Mouse (Mus musculus) forelimb bud, embryonic 11.5 days (tissue): ENCODE measurements at regions not wholly inside any gene's neighbourhood (a gene's known extent, or its start where the extent isn't known, plus 50 kb on each side); places are given as distances from the start of the nearest gene placed in this dataset.

Source experiments
- DNase-seq: peaks from one replicate; pipeline ENCODE4 v3.0.0-alpha.2; 2012; ENCODE audit warnings: low read depth, low spot score

- DNase-seq, result peak; percentile 76
Measured at GRCm38 (mm10) chr4:106225184-106225862, 90.7 kb upstream of the Usp24 start.

GRCm38 (mm10) chr4:106227428-106227827 lies 88.6 kb upstream of the Usp24 start:
- peak; percentile 39 for DNase-seq

GRCm38 (mm10) chr4:106228534-106228933 lies 87.5 kb upstream of the Usp24 start:
- DNase-seq, result peak; percentile 82

- no peak for DNase-seq
Measured at GRCm38 (mm10) chr4:106229526-106229925, 86.5 kb upstream of the Usp24 start.

- no peak for DNase-seq
Measured at GRCm38 (mm10) chr4:106232499-106232970, 83.5 kb upstream of the Usp24 start.

- DNase-seq, result no peak
Measured at GRCm38 (mm10) chr4:106244384-106244819, 71.6 kb upstream of the Usp24 start.

- DNase-seq, result no peak
Measured at GRCm38 (mm10) chr4:106244826-106245510, 71.0 kb upstream of the Usp24 start.

GRCm38 (mm10) chr4:106246695-106247094 lies 69.3 kb upstream of the Usp24 start:
- no peak for DNase-seq

- DNase-seq, result no peak
Measured at GRCm38 (mm10) chr4:106247398-106247797, 68.6 kb upstream of the Usp24 start.

GRCm38 (mm10) chr4:106248272-106248671 lies 67.7 kb upstream of the Usp24 start:
- no peak for DNase-seq

GRCm38 (mm10) chr4:106249028-106249782 lies 66.8 kb upstream of the Usp24 start:
- DNase-seq, result no peak

- DNase-seq, result no peak
Measured at GRCm38 (mm10) chr4:106250048-106250447, 66.0 kb upstream of the Usp24 start.

- DNase-seq, result no peak
Measured at GRCm38 (mm10) chr4:106251430-106251829, 64.6 kb upstream of the Usp24 start.

GRCm38 (mm10) chr4:106252946-106253345 lies 63.1 kb upstream of the Usp24 start:
- DNase-seq, result no peak

GRCm38 (mm10) chr4:106254761-106255475 lies 61.1 kb upstream of the Usp24 start:
- DNase-seq, result no peak

- DNase-seq, result no peak
Measured at GRCm38 (mm10) chr4:106255959-106256609, 59.9 kb upstream of the Usp24 start.

- no peak for DNase-seq
Measured at GRCm38 (mm10) chr4:106261404-106261803, 54.6 kb upstream of the Usp24 start.

- DNase-seq, result no peak
Measured at GRCm38 (mm10) chr4:106261901-106262560, 54.0 kb upstream of the Usp24 start.

- DNase-seq, result no peak
Measured at GRCm38 (mm10) chr4:106262751-106263725, 53.0 kb upstream of the Usp24 start.
